Mouse (Mus musculus) embryonic facial prominence, embryonic 10.5 days (tissue): ENCODE measurements around the gene Cdc42ep1. TPM values are rescaled to one million over a fixed set of nuclear protein-coding genes. Genes with fewer than 3 reads are reported as not detected.

Experiments used
- DNase-seq: peaks from one replicate; pipeline ENCODE4 v3.0.0-alpha.2; 2017; ENCODE audit warnings: low spot score
- H3K27ac ChIP-seq: fragments of 300-500 bp; sonication (generic); replicated peaks from 2 replicates; pipeline ENCODE4 v1.5.1; 2016; ENCODE audit warnings: mild to moderate bottlenecking
- H3K27me3 ChIP-seq: fragments of 300-500 bp; sonication (generic); replicated peaks from 2 replicates; pipeline ENCODE4 v1.6.1; 2016; ENCODE audit warnings: low read depth, mild to moderate bottlenecking; ENCODE audit not compliant: poor library complexity, severe bottlenecking
- H3K36me3 ChIP-seq: fragments of 300-500 bp; sonication (generic); replicated peaks from 2 replicates; pipeline ENCODE4 v1.6.1; 2016; ENCODE audit warnings: mild to moderate bottlenecking, moderate library complexity
- H3K4me1 ChIP-seq: fragments of 300-500 bp; sonication (generic); 2 replicates; pipeline ENCODE4 v1.6.1; 2016
- H3K4me3 ChIP-seq: fragments of 300-500 bp; sonication (generic); 2 replicates; pipeline ENCODE4 v1.5.1; 2016; ENCODE audit warnings: mild to moderate bottlenecking, moderate library complexity
- H3K9me3 ChIP-seq: fragments of 300-500 bp; sonication (generic); 2 replicates; pipeline ENCODE4 v1.6.1; 2016; ENCODE audit warnings: mild to moderate bottlenecking
- WGBS: fragments of 180-500 bp; shearing (Covaris S2); methylation state at CpG from one replicate; pipeline ENCODE4 v1.1.7; 2016; 5-methylcytosine and 5-hydroxymethylcytosine counted together
- polyA plus RNA-seq: library from polyadenylated mRNA; unstranded; fragments of >200 nt; fragmentation: Nextera tagmentation; extraction: Ambion mirVana; gene quantifications from 2 replicates; pipeline ENCODE4 v1.2.1, GENCODE M21; 2016

The Cdc42ep1 gene
- polyA plus RNA-seq, 1 experiment from 2014 or later, result 20.8 TPM

- peaks cover 57% of the 10 kb centered on the region for H3K27me3 ChIP-seq
- H3K36me3 ChIP-seq, result no peaks in the 10 kb centered on the region
- H3K27ac ChIP-seq, result no peak overlapping the region
- WGBS, result 72% methylated on average over 3 of the region's 3 CpGs
- H3K4me3 ChIP-seq, result no peak overlapping the region
- H3K4me1 ChIP-seq, result peaks cover 55% of the 10 kb centered on the region
- H3K9me3 ChIP-seq, result no peaks in the 10 kb centered on the region
- DNase-seq, result no peak
Observed at GRCm38 (mm10) chr15:78807141-78807540, 35.3 kb upstream of the Cdc42ep1 start.

DNA sequence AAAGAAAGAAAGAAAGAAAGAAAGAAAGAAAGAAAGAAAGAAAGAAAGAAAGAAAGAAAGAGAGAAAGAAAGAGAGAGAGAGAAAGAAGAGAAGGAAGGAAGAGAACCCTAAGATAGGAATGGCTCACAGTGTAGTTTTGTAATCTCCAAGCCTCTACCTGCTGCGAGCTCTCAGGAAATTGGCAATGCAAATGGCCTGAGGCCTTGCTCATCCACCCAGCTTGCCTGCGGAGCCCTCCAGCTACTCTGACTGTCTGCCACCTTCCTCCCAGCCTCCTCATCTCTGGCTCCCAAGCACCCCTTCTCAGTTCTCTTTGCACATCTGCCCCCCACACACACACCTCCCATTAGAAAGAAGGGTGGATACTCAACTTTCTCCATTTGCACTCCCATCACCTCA, 33.4 kb upstream of the Cdc42ep1 start:
- H3K9me3 ChIP-seq, result no peaks in the 10 kb centered on the region
- 67% methylated on average over 2 of the region's 2 CpGs for WGBS
- H3K4me1 ChIP-seq, result peaks cover 36% of the 10 kb centered on the region
- DNase-seq, result no peak
- peaks cover 39% of the 10 kb centered on the region for H3K27me3 ChIP-seq
- no peak overlapping the region for H3K27ac ChIP-seq
- no peaks in the 10 kb centered on the region for H3K36me3 ChIP-seq
- H3K4me3 ChIP-seq, result no peak overlapping the region

GRCm38 (mm10) chr15:78809739-78810138, 32.7 kb upstream of the Cdc42ep1 start:
- H3K36me3 ChIP-seq, result no peaks in the 10 kb centered on the region
- H3K27ac ChIP-seq, result no peak overlapping the region
- 68% methylated on average over 9 of the region's 9 CpGs for WGBS
- no peak for DNase-seq
- H3K4me1 ChIP-seq, result peaks cover 31% of the 10 kb centered on the region
- peaks cover 31% of the 10 kb centered on the region for H3K27me3 ChIP-seq
- H3K4me3 ChIP-seq, result no peak overlapping the region
- no peaks in the 10 kb centered on the region for H3K9me3 ChIP-seq

DNA sequence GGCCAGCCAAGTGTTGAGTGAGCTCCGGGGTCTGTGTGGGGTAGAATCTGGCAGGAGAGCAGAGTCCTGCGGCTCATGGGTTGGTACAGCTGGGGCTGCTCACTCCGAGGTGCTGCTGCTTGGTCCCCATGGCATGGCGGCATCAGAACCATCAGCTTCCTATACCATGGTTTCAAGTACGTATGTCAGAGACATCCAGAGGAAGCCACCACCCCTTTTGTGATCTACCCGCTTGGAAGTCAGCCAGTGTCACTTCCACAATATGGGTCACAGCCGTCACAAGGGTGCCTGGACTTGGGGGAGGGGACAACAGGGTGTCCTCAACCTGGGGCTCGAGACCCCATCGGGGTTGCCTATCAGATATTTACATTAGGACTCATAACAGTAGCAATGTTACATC, 32.3 kb upstream of the Cdc42ep1 start:
- H3K27ac ChIP-seq, result no peak overlapping the region
- H3K36me3 ChIP-seq, result no peaks in the 10 kb centered on the region
- H3K4me3 ChIP-seq, result no peak overlapping the region
- no peak for DNase-seq
- H3K27me3 ChIP-seq, result peaks cover 27% of the 10 kb centered on the region
- WGBS, result 89% methylated on average over 9 of the region's 9 CpGs
- no peaks in the 10 kb centered on the region for H3K9me3 ChIP-seq
- H3K4me1 ChIP-seq, result peaks cover 31% of the 10 kb centered on the region

DNA sequence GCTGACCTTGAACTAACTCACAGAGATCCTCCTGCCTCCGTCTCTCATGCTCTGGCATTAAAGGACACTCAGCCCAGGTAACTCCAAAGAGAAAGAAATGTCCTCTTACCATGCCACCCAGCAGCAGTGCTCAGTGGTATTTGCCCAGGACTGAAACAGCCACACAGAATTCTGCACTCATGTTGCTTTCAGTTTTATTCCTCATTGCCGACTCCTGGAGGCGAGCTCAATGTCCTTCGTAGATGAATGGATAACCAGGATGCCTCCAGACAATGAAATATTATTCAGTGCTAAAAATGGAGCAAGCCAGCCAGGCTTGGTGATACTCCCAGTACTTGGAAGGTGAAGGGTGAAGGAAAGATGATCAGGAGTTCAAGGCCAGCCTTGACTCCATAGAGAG, 28.8 kb upstream of the Cdc42ep1 start:
- WGBS, result 90% methylated on average over 4 of the region's 4 CpGs
- H3K9me3 ChIP-seq, result no peaks in the 10 kb centered on the region
- no peak overlapping the region for H3K27ac ChIP-seq
- peaks cover 12% of the 10 kb centered on the region for H3K4me1 ChIP-seq
- H3K27me3 ChIP-seq, result 0 out of 2 replicates have a peak, but pooled peaks cover under 1% of the 10 kb centered on the region
- no peak for DNase-seq
- H3K36me3 ChIP-seq, result no peaks in the 10 kb centered on the region
- H3K4me3 ChIP-seq, result no peak overlapping the region

- H3K27me3 ChIP-seq, result 0 out of 2 replicates have a peak, but pooled peaks cover 5% of the 10 kb centered on the region
- 65% methylated on average over 11 of the region's 11 CpGs for WGBS
- no peak for DNase-seq
- H3K4me3 ChIP-seq, result no peak overlapping the region
- peaks cover 5% of the 10 kb centered on the region for H3K4me1 ChIP-seq
- H3K27ac ChIP-seq, result no peak overlapping the region
- H3K36me3 ChIP-seq, result no peaks in the 10 kb centered on the region
- no peaks in the 10 kb centered on the region for H3K9me3 ChIP-seq
Observed at GRCm38 (mm10) chr15:78815314-78816073, 26.9 kb upstream of the Cdc42ep1 start.

DNA sequence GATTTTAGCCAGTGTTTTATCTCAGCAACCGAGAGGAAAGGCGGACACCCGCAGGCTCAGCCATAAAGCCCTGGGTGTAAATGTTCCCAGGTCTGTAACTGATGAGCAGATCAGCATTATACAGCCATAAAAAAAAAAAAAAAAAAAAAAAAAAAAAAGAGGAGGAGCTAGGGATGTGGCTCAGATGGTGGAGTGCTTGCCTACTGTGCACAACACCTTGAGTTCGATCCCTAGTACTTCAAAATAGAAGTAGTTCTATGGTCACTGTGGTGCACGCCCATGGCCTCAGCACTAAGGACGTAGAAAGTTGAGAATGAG, 26.4 kb upstream of the Cdc42ep1 start:
- Histone ChIP-seq H3K4me3 (no peak overlapping the region), H3K9me3 (no peaks in the 10 kb centered on the region), H3K27me3 (0 out of 2 replicates have a peak, but pooled peaks cover 10% of the 10 kb centered on the region), H3K36me3 (no peaks in the 10 kb centered on the region), H3K4me1 (peaks cover 5% of the 10 kb centered on the region), H3K27ac (no peak overlapping the region)
- DNase-seq, result no peak
- 80% methylated on average over 6 of the region's 6 CpGs for WGBS

DNA sequence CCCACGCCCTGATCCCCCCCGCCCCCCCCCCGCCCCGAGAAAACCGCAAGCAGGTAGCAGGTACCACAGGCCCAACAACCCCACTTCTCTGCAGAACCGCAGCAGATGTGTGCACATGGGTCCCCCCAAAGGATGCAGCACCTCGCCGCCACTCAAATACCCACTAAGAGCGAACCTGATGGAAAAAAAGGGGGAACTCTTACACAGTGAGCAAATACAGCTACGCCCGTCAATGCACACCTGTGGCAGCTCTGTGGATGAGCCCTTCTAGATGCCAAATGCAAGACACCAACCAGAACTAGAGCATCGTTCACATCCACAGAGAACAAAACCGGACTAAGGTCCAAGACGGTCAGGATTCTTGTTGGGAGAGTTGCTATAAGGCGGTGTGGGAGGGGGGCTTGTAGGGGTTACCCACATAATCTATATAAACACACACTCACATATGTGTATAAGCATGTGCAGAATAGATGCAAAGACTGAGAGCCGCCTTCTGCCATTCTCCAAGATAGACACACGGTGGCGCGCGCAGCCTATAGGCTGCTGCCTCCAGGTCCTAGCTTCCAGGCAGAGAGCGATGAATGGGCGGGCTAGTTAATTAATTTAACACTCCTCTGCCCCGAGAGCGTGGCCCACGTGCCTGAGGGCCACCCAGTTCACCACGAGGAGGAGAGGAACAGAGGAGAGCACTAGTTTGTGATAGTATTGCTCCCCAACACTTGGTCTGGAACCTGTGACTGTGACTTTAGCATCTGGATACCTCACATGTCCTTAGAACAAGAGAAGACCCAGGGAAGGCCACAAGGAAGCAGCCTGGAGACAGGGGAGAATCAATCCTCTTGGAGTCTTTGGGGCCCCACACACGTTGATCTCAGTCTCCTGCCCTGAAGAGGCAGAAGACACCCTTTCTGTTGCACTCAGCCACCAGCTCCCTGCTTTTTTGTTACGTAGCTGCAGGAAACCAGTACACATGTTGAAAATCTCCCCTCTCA, 15.9 kb upstream of the Cdc42ep1 start:
- Histone ChIP-seq H3K4me3 (no peak overlapping the region), H3K36me3 (no peaks in the 10 kb centered on the region), H3K27ac (peak overlapping the region; percentile 49; the same call in 1 of the 2 replicates), H3K9me3 (no peaks in the 10 kb centered on the region), H3K4me1 (peaks cover 30% of the 10 kb centered on the region), H3K27me3 (peaks cover 23% of the 10 kb centered on the region)
- peak; percentile 83 for DNase-seq
- WGBS, result 24% methylated on average over 28 of the region's 28 CpGs

- Histone ChIP-seq H3K36me3 (no peaks in the 10 kb centered on the region), H3K4me3 (no peak overlapping the region), H3K9me3 (no peaks in the 10 kb centered on the region), H3K4me1 (peaks cover 48% of the 10 kb centered on the region), H3K27ac (peak overlapping the region; percentile 21; the same call in 1 of the 2 replicates), H3K27me3 (peaks cover 23% of the 10 kb centered on the region)
- DNase-seq, result no peak
- 21% methylated on average over 5 of the region's 5 CpGs for WGBS
Observed at GRCm38 (mm10) chr15:78828315-78828714, 14.1 kb upstream of the Cdc42ep1 start.

- Histone ChIP-seq H3K27ac (no peak overlapping the region), H3K27me3 (peaks cover 23% of the 10 kb centered on the region), H3K9me3 (no peaks in the 10 kb centered on the region), H3K4me3 (no peak overlapping the region), H3K4me1 (peaks cover 61% of the 10 kb centered on the region), H3K36me3 (no peaks in the 10 kb centered on the region)
- WGBS, result 95% methylated on average over 1 of the region's 1 CpGs
- no peak for DNase-seq
Observed at GRCm38 (mm10) chr15:78829636-78830035, 12.8 kb upstream of the Cdc42ep1 start.

DNA sequence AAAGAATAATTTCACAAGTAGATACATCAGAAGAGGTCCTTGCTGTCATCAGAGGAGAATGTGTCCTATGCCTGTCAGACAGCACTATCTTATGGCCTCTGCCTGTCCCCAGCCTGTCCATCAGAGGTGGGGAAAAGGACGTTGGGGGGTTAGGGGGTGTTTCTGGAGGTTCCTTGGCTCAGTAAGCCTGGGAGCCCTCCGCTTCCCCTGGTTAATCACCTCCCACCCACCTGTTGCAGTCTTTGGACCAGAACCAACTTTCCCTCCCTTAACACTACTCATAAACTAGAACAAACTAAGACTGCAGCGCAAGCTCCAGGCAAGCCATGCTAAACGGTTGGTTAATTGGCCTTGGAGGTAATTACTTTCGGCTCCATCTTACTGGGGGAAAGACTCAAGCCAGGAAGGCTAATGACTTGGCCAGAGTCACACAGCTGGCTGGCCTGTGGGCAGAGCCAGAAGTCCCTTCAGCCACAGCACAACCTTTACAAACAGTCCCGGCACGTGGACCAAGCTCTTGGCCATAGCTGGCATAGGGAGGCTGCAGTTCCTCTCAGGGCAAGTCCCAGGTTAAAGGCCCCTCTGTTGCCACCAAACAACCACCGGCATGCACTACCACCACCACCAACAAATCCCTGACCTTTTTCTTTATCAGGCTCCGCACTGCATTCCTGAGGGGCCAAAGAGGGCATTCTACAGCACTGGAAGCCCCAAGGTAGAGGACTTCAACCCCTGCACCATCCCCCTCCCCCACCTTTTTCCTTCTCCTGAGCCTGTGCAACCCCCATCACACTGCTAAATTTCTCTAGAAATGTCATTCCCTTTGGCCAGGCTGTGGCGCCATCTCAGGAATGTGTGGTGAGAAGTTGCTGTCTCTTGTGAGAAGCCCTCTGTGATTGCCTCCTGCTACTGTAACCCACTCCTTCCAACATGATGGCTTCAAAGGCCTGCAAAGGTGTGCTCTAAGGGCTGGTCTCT, 11.4 kb upstream of the Cdc42ep1 start:
- H3K27ac ChIP-seq, result peak overlapping the region; percentile 88
- 57% methylated on average over 10 of the region's 10 CpGs for WGBS
- H3K4me3 ChIP-seq, result no peak overlapping the region
- no peaks in the 10 kb centered on the region for H3K9me3 ChIP-seq
- H3K4me1 ChIP-seq, result peaks cover 75% of the 10 kb centered on the region
- H3K36me3 ChIP-seq, result no peaks in the 10 kb centered on the region
- DNase-seq, result no peak
- peaks cover 23% of the 10 kb centered on the region for H3K27me3 ChIP-seq
